Mouse (Mus musculus) gastrocnemius, postnatal 25 days (tissue): Measurements from ENCODE around the gene Kpna3. TPM values are rescaled to one million over a fixed set of nuclear protein-coding genes. Genes with fewer than 3 reads are reported as not detected.

Experiments used
- DNase-seq: peaks from one replicate; pipeline ENCODE4 v3.0.0; 2022
- total RNA-seq, 2 experiments: library from RNA; stranded (reverse); gene quantifications; 1 replicate in 1 of 2; 2 replicates in 1 of 2; pipeline ENCODE4 v1.2.3; 2021

Kpna3 gene
- total RNA-seq, 2 experiments from 2014 or later: 89.3 to 89.8 TPM

DNA sequence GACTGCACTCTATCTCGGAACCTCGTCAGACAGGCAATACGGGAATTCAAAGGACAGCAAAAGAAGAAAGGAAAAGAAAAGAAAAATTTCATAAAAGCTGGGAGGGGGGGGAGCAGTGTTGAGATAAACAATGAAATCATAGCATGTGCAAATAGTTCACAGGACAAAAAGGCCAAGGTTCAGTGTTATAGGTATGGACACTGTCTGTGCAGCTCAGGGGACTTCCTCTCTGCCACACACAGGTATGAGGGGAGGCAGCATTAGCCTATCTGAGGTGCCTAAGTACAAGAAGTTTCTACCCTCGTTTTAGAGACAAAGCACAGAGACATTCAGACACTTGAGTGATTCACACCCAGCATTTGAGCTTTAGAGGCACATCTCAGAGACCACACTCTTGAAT lies 118.5 kb downstream of the Kpna3 start:
- DNase-seq: no peak

DNA sequence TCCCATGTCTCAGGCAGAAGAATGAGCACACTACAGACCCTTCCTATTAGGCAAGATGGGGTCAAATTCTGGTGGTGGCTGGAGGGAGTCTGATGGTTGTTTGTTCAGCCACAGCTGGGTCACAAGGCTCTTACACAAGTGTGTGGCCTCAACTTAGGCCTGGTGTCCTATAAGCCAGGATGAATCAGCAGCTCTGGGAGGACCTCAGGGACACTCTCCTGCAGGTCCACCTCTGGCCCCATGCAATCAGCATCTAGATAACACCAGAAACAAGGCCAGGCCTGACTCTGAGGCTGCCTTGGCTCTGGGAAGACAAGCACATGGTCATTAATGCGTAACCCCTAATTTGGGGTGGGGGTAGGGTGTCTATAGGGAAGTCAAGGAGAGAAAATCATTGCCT lies 118.9 kb downstream of the Kpna3 start:
- no peak for DNase-seq

DNA sequence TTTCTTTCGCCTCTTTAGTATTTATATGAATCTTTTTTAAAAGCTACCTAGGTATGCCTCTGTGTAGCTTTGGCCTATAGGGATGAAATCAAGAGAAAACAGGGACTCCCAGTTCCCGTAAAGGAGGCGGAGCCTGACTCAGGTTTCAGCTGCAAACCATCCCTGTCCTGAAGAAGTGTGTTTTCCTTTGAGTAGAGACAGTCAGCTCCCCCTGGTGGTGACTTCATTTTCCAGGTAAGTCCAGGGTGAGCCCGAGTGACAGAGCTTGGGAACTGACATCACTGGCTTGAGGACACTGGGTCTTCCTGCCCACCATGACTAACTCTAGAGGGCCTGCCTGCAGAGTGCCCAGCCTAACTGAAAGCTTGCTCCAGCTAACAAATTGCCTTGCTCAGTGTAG lies 122.8 kb downstream of the Kpna3 start:
- DNase-seq: no peak

Other genes starting within 250 kb of the Kpna3 start
- 100 to 1,000 TPM; 142 to 155 TPM for gene Sgcg, start 181.4 kb downstream of the Kpna3 start, total RNA-seq
- gene Arl11, start 130.1 kb downstream of the Kpna3 start, total RNA-seq: under 1 TPM; 0.23 to 0.48 TPM
- gene Ebpl, start 79.4 kb downstream of the Kpna3 start, total RNA-seq: 1 to 10 TPM in 1 of 2 experiments, under 1 TPM in 1; 0.84 to 1.4 TPM
- gene Spryd7, start 117.0 kb upstream of the Kpna3 start, total RNA-seq: 10 to 100 TPM; 37.5 to 42.2 TPM
- 1 to 10 TPM; 6.1 TPM for gene Trim13, start 158.4 kb upstream of the Kpna3 start, total RNA-seq
- gene Kcnrg, start 167.6 kb upstream of the Kpna3 start, total RNA-seq: under 1 TPM; 0.16 to 0.26 TPM